Mouse (Mus musculus) neural tube, embryonic 11.5 days (tissue): ENCODE data around the gene Mchr1. TPM values are rescaled to one million over a fixed set of nuclear protein-coding genes. Genes with fewer than 3 reads are reported as not detected.
A peak's percentile ranks its signal among the peaks of the same experiment; 100 is the strongest.

ENCODE experiments used
- ATAC-seq: fragments of 200-750 bp; cut with Nextera tagmentation; 2 replicates; pipeline ENCODE4 v1.8.0; 2017; ENCODE audit warnings: moderate number of reproducible peaks, mild to moderate bottlenecking, moderate TSS enrichment, moderate library complexity; ENCODE audit not compliant: insufficient read depth, low FRiP score, low TSS enrichment
- DNase-seq: peaks from one replicate; pipeline ENCODE4 v3.0.0-alpha.2; 2015; ENCODE audit warnings: low spot score
- H3K27ac ChIP-seq: fragments of 300-500 bp; sonication (generic); 2 replicates; pipeline ENCODE4 v1.5.1; 2014; ENCODE audit warnings: low read depth, mild to moderate bottlenecking, low read length
- H3K27me3 ChIP-seq: fragments of 300-500 bp; sonication (generic); 2 replicates; pipeline ENCODE4 v1.6.1; 2014; ENCODE audit warnings: mild to moderate bottlenecking, low read length, mixed read lengths; ENCODE audit not compliant: control insufficient read depth, insufficient read depth
- H3K36me3 ChIP-seq: fragments of 300-500 bp; sonication (generic); 2 replicates; pipeline ENCODE4 v1.6.1; 2014; ENCODE audit warnings: mild to moderate bottlenecking, low read length, moderate library complexity, mixed read lengths; ENCODE audit not compliant: control insufficient read depth, insufficient read depth
- H3K4me1 ChIP-seq: fragments of 300-500 bp; sonication (generic); 2 replicates; pipeline ENCODE4 v1.6.1; 2014; ENCODE audit warnings: low read length, mixed read lengths; ENCODE audit not compliant: control insufficient read depth, insufficient read depth
- H3K4me2 ChIP-seq: fragments of 300-500 bp; sonication (generic); 2 replicates; pipeline ENCODE4 v1.6.1; 2014; ENCODE audit warnings: low read depth, mild to moderate bottlenecking, moderate library complexity
- H3K4me3 ChIP-seq: fragments of 300-500 bp; sonication (generic); 2 replicates; pipeline ENCODE4 v1.5.1; 2014; ENCODE audit warnings: low read depth, low read length
- H3K9ac ChIP-seq: fragments of 300-500 bp; sonication (generic); 2 replicates; pipeline ENCODE4 v1.6.1; 2014; ENCODE audit warnings: mild to moderate bottlenecking, low read length
- H3K9me3 ChIP-seq: fragments of 300-500 bp; sonication (generic); 2 replicates; pipeline ENCODE4 v1.6.1; 2016; ENCODE audit warnings: low read length; ENCODE audit not compliant: control insufficient read depth
- WGBS: fragments of 180-500 bp; shearing (Covaris S2); extraction: QIAGEN DNeasy Blood & Tissue Kit; methylation state at CpG from one replicate; pipeline ENCODE4 v1.1.7; 2014; 5-methylcytosine and 5-hydroxymethylcytosine counted together
- polyA plus RNA-seq: library from polyadenylated mRNA; unstranded; fragments of >200 nt; fragmentation: Nextera tagmentation; extraction: Ambion mirVana; gene quantifications from 2 replicates; pipeline ENCODE4 v1.2.1, GENCODE M21; 2014

Mchr1 gene
- polyA plus RNA-seq, 1 experiment from 2014 or later, result 0.77 TPM

- no peak for ATAC-seq
- 11% methylated on average over 8 of the region's 8 CpGs for WGBS
- H3K27ac ChIP-seq, result no peak overlapping the region
Measured at GRCm38 (mm10) chr15:81236062-81236461, 763 bp downstream of the Mchr1 start.

DNA sequence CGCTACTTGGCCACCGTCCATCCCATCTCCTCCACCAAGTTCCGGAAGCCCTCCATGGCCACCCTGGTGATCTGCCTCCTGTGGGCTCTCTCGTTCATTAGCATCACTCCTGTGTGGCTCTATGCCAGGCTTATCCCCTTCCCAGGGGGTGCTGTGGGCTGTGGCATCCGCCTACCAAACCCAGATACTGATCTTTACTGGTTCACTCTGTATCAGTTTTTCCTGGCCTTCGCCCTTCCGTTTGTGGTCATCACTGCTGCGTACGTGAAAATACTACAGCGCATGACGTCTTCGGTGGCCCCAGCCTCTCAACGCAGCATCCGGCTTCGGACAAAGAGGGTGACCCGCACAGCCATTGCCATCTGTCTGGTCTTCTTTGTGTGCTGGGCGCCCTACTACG, 2.2 kb downstream of the Mchr1 start:
- H3K27ac ChIP-seq, result no peak overlapping the region
- no peak overlapping the region for H3K4me2 ChIP-seq
- H3K4me1 ChIP-seq, result no peaks in the 10 kb centered on the region
- H3K9ac ChIP-seq, result no peak overlapping the region
- DNase-seq, result no peak
- no peak overlapping the region for H3K4me3 ChIP-seq
- H3K27me3 ChIP-seq, result peaks cover 6% of the 10 kb centered on the region; the same call in 1 of the 2 replicates
- no peak for ATAC-seq
- H3K9me3 ChIP-seq, result no peaks in the 10 kb centered on the region
- H3K36me3 ChIP-seq, result no peaks in the 10 kb centered on the region
- whole genome bisulfite sequencing, result 93% methylated on average over 18 of the region's 18 CpGs

More at GRCm38 (mm10) chr15:81236062-81236461, 763 bp downstream of the Mchr1 start:
- H3K27me3 ChIP-seq, result peaks cover 6% of the 10 kb centered on the region; the same call in 1 of the 2 replicates
- no peaks in the 10 kb centered on the region for H3K4me1 ChIP-seq
- no peaks in the 10 kb centered on the region for H3K36me3 ChIP-seq
- H3K9me3 ChIP-seq, result no peaks in the 10 kb centered on the region
- peak overlapping the region; percentile 37 for H3K4me3 ChIP-seq
- H3K9ac ChIP-seq, result peak overlapping the region; percentile 55
- no peak for DNase-seq
- peak overlapping the region; percentile 82 for H3K4me2 ChIP-seq

- no peak overlapping the region for H3K27ac ChIP-seq
- H3K4me2 ChIP-seq, result no peak overlapping the region
- 21% methylated on average over 7 of the region's 7 CpGs for WGBS
- ATAC-seq (no peak), DNase-seq (peak; percentile 64)
- H3K27me3 ChIP-seq, result peaks cover 6% of the 10 kb centered on the region; the same call in 1 of the 2 replicates
- no peaks in the 10 kb centered on the region for H3K9me3 ChIP-seq
- no peaks in the 10 kb centered on the region for H3K36me3 ChIP-seq
- no peak overlapping the region for H3K9ac ChIP-seq
- no peak overlapping the region for H3K4me3 ChIP-seq
- H3K4me1 ChIP-seq, result no peaks in the 10 kb centered on the region
Measured at GRCm38 (mm10) chr15:81239261-81239660, 4.0 kb downstream of the Mchr1 start.

- Histone ChIP-seq H3K4me3 (no peak overlapping the region), H3K36me3 (no peaks in the 10 kb centered on the region), H3K27ac (no peak overlapping the region), H3K4me1 (no peaks in the 10 kb centered on the region), H3K9ac (no peak overlapping the region), H3K27me3 (peaks cover 6% of the 10 kb centered on the region; the same call in 1 of the 2 replicates), H3K9me3 (no peaks in the 10 kb centered on the region), H3K4me2 (no peak overlapping the region)
- 74% methylated on average over 13 of the region's 13 CpGs for WGBS
- no peak for DNase-seq
- no peak for ATAC-seq
Measured at GRCm38 (mm10) chr15:81239794-81240343, 4.6 kb downstream of the Mchr1 start.

GRCm38 (mm10) chr15:81246890-81247289, 11.6 kb downstream of the Mchr1 start:
- H3K4me2 ChIP-seq, result no peak overlapping the region
- no peaks in the 10 kb centered on the region for H3K36me3 ChIP-seq
- no peaks in the 10 kb centered on the region for H3K4me1 ChIP-seq
- DNase-seq, result no peak
- no peak overlapping the region for H3K4me3 ChIP-seq
- no peak overlapping the region for H3K27ac ChIP-seq
- no peaks in the 10 kb centered on the region for H3K27me3 ChIP-seq
- ATAC-seq, result no peak
- 95% methylated on average over 3 of the region's 3 CpGs for WGBS
- no peaks in the 10 kb centered on the region for H3K9me3 ChIP-seq
- H3K9ac ChIP-seq, result no peak overlapping the region

GRCm38 (mm10) chr15:81247583-81248340, 12.5 kb downstream of the Mchr1 start:
- H3K4me2 ChIP-seq, result no peak overlapping the region
- H3K9me3 ChIP-seq, result no peaks in the 10 kb centered on the region
- no peak for ATAC-seq
- DNase-seq, result no peak
- no peaks in the 10 kb centered on the region for H3K4me1 ChIP-seq
- H3K27me3 ChIP-seq, result no peaks in the 10 kb centered on the region
- no peak overlapping the region for H3K4me3 ChIP-seq
- no peak overlapping the region for H3K9ac ChIP-seq
- 50% methylated on average over 13 of the region's 13 CpGs for WGBS
- H3K27ac ChIP-seq, result no peak overlapping the region
- no peaks in the 10 kb centered on the region for H3K36me3 ChIP-seq

DNA sequence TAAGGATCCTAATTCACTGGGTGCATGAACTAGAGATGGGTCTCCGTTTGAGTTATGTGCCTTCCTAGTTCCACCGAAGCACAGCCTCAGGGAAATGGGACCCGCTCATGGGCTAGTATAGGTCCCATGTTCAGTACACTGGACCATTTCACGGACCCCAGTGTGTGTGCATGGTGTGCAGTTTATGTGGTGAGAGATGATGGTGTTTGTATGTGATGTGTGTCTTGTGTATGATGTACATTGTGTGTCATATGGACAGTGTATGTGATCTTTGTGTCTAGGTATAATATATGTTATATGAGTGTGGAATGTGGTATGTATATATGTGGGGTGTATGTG, 13.0 kb downstream of the Mchr1 start:
- ATAC-seq (no peak), DNase-seq (no peak)
- H3K36me3 ChIP-seq, result no peaks in the 10 kb centered on the region
- no peaks in the 10 kb centered on the region for H3K4me1 ChIP-seq
- no peak overlapping the region for H3K27ac ChIP-seq
- H3K4me3 ChIP-seq, result no peak overlapping the region
- no peak overlapping the region for H3K9ac ChIP-seq
- H3K27me3 ChIP-seq, result no peaks in the 10 kb centered on the region
- 91% methylated on average over 4 of the region's 4 CpGs for WGBS
- no peak overlapping the region for H3K4me2 ChIP-seq
- H3K9me3 ChIP-seq, result no peaks in the 10 kb centered on the region

DNA sequence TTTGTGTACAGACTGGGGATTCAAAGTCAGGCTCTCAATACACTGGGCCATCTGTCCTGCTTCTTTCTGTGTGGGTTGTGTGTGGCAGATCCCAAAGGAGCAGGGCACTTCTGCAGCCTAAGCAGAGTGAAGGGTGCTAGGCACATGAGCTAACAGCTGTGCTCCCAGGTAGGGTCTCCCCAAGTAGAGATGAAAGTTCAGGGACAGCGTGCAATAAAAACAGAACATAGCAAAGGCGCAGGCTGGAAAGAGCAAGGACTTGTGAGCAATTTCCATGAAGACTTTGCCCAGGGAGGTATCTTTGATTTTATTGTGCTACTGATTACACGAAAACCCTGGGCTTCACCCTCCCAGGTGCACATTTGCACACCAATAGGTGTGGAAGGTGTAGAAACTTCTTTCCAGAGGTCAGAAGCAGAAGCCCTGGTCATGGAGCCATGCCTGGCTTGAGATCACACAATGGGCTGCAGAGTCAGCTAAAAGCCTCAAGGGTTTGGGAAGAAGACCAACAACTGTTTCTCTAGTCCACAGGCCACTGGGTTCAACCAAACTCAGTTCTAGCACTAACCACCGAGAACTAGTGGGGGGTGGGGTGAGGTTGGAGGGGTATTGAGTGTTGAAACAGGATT, 13.8 kb downstream of the Mchr1 start:
- 87% methylated on average over 4 of the region's 4 CpGs for WGBS
- Histone ChIP-seq H3K4me2 (no peak overlapping the region), H3K27ac (no peak overlapping the region), H3K4me1 (no peaks in the 10 kb centered on the region), H3K9me3 (no peaks in the 10 kb centered on the region), H3K4me3 (no peak overlapping the region), H3K27me3 (no peaks in the 10 kb centered on the region), H3K36me3 (no peaks in the 10 kb centered on the region), H3K9ac (no peak overlapping the region)
- DNase-seq (no peak), ATAC-seq (no peak)
